In the genomic region with DNA sequence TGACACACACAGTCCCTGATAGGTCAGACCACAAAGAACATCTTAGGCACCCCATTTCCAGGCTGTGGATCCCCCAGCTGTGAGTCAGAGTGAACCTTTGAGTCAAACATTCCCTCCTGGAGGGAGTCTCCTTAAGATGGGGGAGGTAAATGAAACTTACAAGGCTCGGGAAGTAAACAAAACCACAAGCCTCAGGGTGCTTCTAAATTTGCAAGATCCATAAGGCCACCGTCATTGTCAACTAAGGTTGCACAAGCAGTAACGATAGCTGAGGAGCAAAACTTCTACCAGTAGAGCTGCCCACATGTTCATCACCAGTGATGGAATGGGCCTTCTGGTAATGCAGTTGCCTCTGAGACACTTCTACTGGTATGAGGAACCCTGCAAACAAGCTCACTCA, we compare ENCODE assay signal across 20 mouse cellular contexts.
"Had no signal": no experiment of that assay in that cellular context is flagged by ENCODE, and none has a peak within 500 bp of the region (broad histone marks: within the 10 kb centered on the region; RNA-seq: fewer than 3 reads in every experiment).

No protein-coding gene starts in this region.

- H3K4me2 ChIP-seq: liver, embryonic 11.5 days; liver, embryonic 13.5 days; liver, embryonic 15.5 days; lung, embryonic 14.5 days; midbrain, embryonic 12.5 days; neural tube, embryonic 13.5 days; neural tube, embryonic 15.5 days had no signal

- H3K27ac ChIP-seq: liver, embryonic 13.5 days; liver, embryonic 15.5 days; midbrain, embryonic 10.5 days; midbrain, embryonic 12.5 days; neural tube, embryonic 13.5 days; neural tube, embryonic 15.5 days had no signal

- DNase-seq: liver, embryonic 13.5 days; liver, postnatal 0 days; midbrain, embryonic 14.5 days; retina, postnatal 1 day; right cerebral cortex, adult 18-20 months; right cerebral cortex, postnatal 25 days; right cerebral cortex, postnatal 4 days; spleen, adult 18-20 months; thymus, adult 18-20 months; thymus, postnatal 14 days; thymus, postnatal 36 days had no signal

- ATAC-seq: liver, postnatal 0 days; midbrain, embryonic 16.5 days had no signal

- H3K27me3 ChIP-seq: liver, embryonic 13.5 days; liver, embryonic 15.5 days; midbrain, embryonic 12.5 days; neural tube, embryonic 13.5 days; neural tube, embryonic 15.5 days had no signal

- H3K9ac ChIP-seq: liver, embryonic 13.5 days; liver, embryonic 15.5 days; liver, postnatal 0 days; lung, embryonic 14.5 days; midbrain, embryonic 12.5 days; neural tube, embryonic 13.5 days; neural tube, embryonic 15.5 days had no signal

- H3K4me1 ChIP-seq: liver, embryonic 13.5 days; liver, embryonic 15.5 days; midbrain, embryonic 10.5 days; midbrain, embryonic 12.5 days; neural tube, embryonic 13.5 days; neural tube, embryonic 15.5 days had no signal

- H3K4me3 ChIP-seq: liver, embryonic 13.5 days; liver, embryonic 15.5 days; midbrain, embryonic 10.5 days; midbrain, embryonic 12.5 days; myocyte; neural tube, embryonic 13.5 days; neural tube, embryonic 15.5 days had no signal

- H3K9me3 ChIP-seq: liver, embryonic 13.5 days; liver, embryonic 15.5 days; midbrain, embryonic 10.5 days; midbrain, embryonic 12.5 days; neural tube, embryonic 13.5 days; neural tube, embryonic 15.5 days had no signal

- H3K36me3 ChIP-seq: liver, embryonic 13.5 days; liver, embryonic 15.5 days; midbrain, embryonic 10.5 days; midbrain, embryonic 12.5 days; neural tube, embryonic 13.5 days; neural tube, embryonic 15.5 days had no signal
